Mouse (Mus musculus) mesoderm, embryonic 11.5 days (tissue): ENCODE results near the gene Akr1b8.
"Not testable (repeated sequence)": the region's sequence is repeated elsewhere in the genome, so short reads cannot be mapped to it uniquely, and the experiment has no call there.

Experiments
- DNase-seq: peaks from one replicate; pipeline ENCODE4 v3.0.0-alpha.2; 2012; ENCODE audit warnings: low read depth, low spot score

The Akr1b8 gene

GRCm38 (mm10) chr6:34399606-34400220 lies 45.8 kb downstream of the Akr1b8 start:
- DNase-seq, result no peak

- DNase-seq, result no peak
Measured at GRCm38 (mm10) chr6:34400696-34401095, 46.8 kb downstream of the Akr1b8 start.

- DNase-seq, result no peak
Measured at GRCm38 (mm10) chr6:34406746-34407145, 52.8 kb downstream of the Akr1b8 start.

- no peak for DNase-seq
Measured at GRCm38 (mm10) chr6:34407403-34407802, 53.5 kb downstream of the Akr1b8 start.

GRCm38 (mm10) chr6:34412023-34412422 lies 58.1 kb downstream of the Akr1b8 start, which contains the start of gene Akr1b7:
Gene Akr1b7 (plus strand): TSS chr6:34412334.
- no peak for DNase-seq

GRCm38 (mm10) chr6:34412688-34413087 lies 58.8 kb downstream of the Akr1b8 start:
- DNase-seq, result no peak

- DNase-seq, result not testable (repeated sequence)
Measured at GRCm38 (mm10) chr6:34413386-34413785, 59.5 kb downstream of the Akr1b8 start.

- no peak for DNase-seq
Measured at GRCm38 (mm10) chr6:34416521-34416920, 62.6 kb downstream of the Akr1b8 start.
